Mouse (Mus musculus) megakaryocyte, adult 5-6 weeks (primary cell): Measurements from ENCODE around the gene Amy2a3. TPM values are rescaled to one million over a fixed set of nuclear protein-coding genes. Genes with fewer than 3 reads are reported as not detected.
"Not testable (repeated sequence)": the region's sequence is repeated elsewhere in the genome, so short reads cannot be mapped to it uniquely, and the experiment has no call there.

Experiments used
- ATAC-seq: 2 replicates; pipeline ENCODE4 v1.8.0; 2016; ENCODE audit warnings: mild to moderate bottlenecking, inconsistent platforms; ENCODE audit not compliant: poor library complexity, severe bottlenecking
- total RNA-seq, 2 experiments: library from RNA; stranded (forward) in 1 of 2; stranded (reverse) in 1 of 2; fragments of 153-499, 151-499 nt in 1 of 2; fragments of 221-1000, 200-1000 nt in 1 of 2; gene quantifications; 2 replicates each; pipeline versions ENCODE4 v1.2.3 to v1.2.4; 2015 to 2017

Amy2a3 gene
- total RNA-seq (2015) (not detected in 2 replicates), total RNA-seq (2017) (not detected in 2 replicates)

DNA sequence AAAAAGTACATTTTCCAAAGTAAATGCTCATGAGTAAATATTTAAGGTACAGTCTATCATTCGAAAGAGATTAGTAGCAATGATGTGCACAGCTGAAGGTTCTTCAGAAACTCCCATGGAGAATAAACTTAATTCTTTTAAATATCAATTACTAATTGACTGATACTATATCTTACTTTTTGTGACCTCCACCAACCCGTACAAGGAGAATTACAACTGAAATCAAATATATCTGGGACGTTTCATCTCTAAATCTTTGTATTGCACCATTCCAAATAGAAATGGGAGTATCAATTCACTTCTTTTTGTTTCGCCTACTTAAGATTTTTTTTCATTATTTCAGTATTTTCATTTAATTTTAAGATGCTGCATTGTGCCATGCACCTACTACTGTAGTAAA lies at the start of gene Amy2a3:
Gene Amy2a3, minus strand, starts transcription at position 101 of the 400 bp plus-strand sequence.
- ATAC-seq, result not testable (repeated sequence)

DNA sequence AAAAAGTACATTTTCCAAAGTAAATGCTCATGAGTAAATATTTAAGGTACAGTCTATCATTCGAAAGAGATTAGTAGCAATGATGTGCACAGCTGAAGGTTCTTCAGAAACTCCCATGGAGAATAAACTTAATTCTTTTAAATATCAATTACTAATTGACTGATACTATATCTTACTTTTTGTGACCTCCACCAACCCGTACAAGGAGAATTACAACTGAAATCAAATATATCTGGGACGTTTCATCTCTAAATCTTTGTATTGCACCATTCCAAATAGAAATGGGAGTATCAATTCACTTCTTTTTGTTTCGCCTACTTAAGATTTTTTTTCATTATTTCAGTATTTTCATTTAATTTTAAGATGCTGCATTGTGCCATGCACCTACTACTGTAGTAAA lies 32.7 kb upstream of the Amy2a3 start, which contains the start of gene Amy2a2:
Gene Amy2a2, minus strand, starts transcription at position 101 of the 400 bp plus-strand sequence.
- ATAC-seq, result not testable (repeated sequence)

DNA sequence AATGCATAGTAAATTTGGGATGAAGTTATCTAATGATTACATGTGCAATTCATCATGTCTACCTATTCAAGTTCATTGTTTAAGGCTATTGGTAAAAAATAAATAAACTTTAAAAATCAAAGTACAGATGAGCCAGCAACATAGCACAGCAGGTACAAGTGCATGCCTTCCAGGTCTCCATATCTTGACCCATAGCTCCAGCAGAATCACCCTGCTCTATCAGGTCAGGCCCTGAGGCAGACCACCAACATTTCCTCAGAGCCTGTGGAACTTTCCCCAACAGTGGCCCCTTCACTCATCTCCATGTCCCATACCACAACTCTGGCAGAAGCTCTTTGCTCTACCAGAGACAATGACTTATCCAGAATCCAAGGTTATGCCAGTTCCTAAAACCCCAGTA lies 21.6 kb upstream of the Amy2a3 start:
- ATAC-seq, result not testable (repeated sequence)

- ATAC-seq, result not testable (repeated sequence)
Measured at GRCm38 (mm10) chr3:113312937-113313336, 10.9 kb downstream of the Amy2a3 start.

DNA sequence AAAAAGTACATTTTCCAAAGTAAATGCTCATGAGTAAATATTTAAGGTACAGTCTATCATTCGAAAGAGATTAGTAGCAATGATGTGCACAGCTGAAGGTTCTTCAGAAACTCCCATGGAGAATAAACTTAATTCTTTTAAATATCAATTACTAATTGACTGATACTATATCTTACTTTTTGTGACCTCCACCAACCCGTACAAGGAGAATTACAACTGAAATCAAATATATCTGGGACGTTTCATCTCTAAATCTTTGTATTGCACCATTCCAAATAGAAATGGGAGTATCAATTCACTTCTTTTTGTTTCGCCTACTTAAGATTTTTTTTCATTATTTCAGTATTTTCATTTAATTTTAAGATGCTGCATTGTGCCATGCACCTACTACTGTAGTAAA lies 32.5 kb downstream of the Amy2a3 start, which contains the start of gene Amy2a4:
Gene Amy2a4, minus strand, starts transcription at position 101 of the 400 bp plus-strand sequence.
- not testable (repeated sequence) for ATAC-seq

DNA sequence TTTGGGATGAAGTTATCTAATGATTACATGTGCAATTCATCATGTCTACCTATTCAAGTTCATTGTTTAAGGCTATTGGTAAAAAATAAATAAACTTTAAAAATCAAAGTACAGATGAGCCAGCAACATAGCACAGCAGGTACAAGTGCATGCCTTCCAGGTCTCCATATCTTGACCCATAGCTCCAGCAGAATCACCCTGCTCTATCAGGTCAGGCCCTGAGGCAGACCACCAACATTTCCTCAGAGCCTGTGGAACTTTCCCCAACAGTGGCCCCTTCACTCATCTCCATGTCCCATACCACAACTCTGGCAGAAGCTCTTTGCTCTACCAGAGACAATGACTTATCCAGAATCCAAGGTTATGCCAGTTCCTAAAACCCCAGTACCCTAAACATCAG lies 43.6 kb downstream of the Amy2a3 start:
- ATAC-seq, result not testable (repeated sequence)

GRCm38 (mm10) chr3:113279586-113279985 lies 44.3 kb downstream of the Amy2a3 start:
- ATAC-seq, result not testable (repeated sequence)

Other genes with a start within 250 kb of the Amy2a3 start
- not detected in 2 replicates for gene Amy2a5, start 65.2 kb downstream of the Amy2a3 start, total RNA-seq (2015)
- not detected in 2 replicates for gene Amy2a5, start 65.2 kb downstream of the Amy2a3 start, total RNA-seq (2017)
- gene Amy2a4, start 32.6 kb downstream of the Amy2a3 start, total RNA-seq (2015), result not detected in 2 replicates
- not detected in 2 replicates for gene Amy2a4, start 32.6 kb downstream of the Amy2a3 start, total RNA-seq (2017)
- gene Amy2a2, start 32.6 kb upstream of the Amy2a3 start, total RNA-seq (2015), result not detected in 2 replicates
- not detected in 2 replicates for gene Amy2a2, start 32.6 kb upstream of the Amy2a3 start, total RNA-seq (2017)
- gene Amy2a1, start 208.4 kb upstream of the Amy2a3 start, total RNA-seq (2015), result not detected in 2 replicates
- not detected in 2 replicates for gene Amy2a1, start 208.4 kb upstream of the Amy2a3 start, total RNA-seq (2017)